Mouse (Mus musculus) bone marrow macrophage, adult 2 months (primary cell): Measurements from ENCODE around the gene a. TPM values are rescaled to one million over a fixed set of nuclear protein-coding genes. Genes with fewer than 3 reads are reported as not detected.
A peak's percentile ranks its signal among the peaks of the same experiment; 100 is the strongest.
"Not testable (repeated sequence)": the region's sequence is repeated elsewhere in the genome, so short reads cannot be mapped to it uniquely, and the experiment has no call there.

ENCODE experiments used
- H3K27ac ChIP-seq: 2 replicates; pipeline ENCODE4 v1.5.1; 2012; ENCODE audit warnings: low read depth, low read length; ENCODE audit not compliant: insufficient read depth
- H3K4me1 ChIP-seq: 2 replicates; pipeline ENCODE4 v1.6.1; 2012; ENCODE audit warnings: low read length; ENCODE audit not compliant: control insufficient read depth, insufficient read depth
- H3K4me3 ChIP-seq: 2 replicates; pipeline ENCODE4 v1.5.1; 2012; ENCODE audit warnings: mild to moderate bottlenecking, low read length, moderate library complexity; ENCODE audit not compliant: insufficient read depth
- CTCF ChIP-seq: IDR thresholded peaks from 2 replicates; pipeline ENCODE4 v1.5.1; 2012; ENCODE audit warnings: low read depth, mild to moderate bottlenecking, low read length, moderate library complexity
- POLR2A ChIP-seq: IDR thresholded peaks from 2 replicates; pipeline ENCODE4 v1.6.1; 2012; ENCODE audit warnings: mild to moderate bottlenecking, low read depth, low read length, borderline replicate concordance
- polyA plus RNA-seq: library from polyadenylated mRNA; stranded (reverse); fragments of >200 nt; gene quantifications from 2 replicates; pipeline ENCODE4 v1.2.4, GENCODE M21; 2012; ENCODE audit not compliant: missing spikeins, insufficient read depth, insufficient read length

Gene a
- polyA plus RNA-seq, 1 experiment, result not detected

DNA sequence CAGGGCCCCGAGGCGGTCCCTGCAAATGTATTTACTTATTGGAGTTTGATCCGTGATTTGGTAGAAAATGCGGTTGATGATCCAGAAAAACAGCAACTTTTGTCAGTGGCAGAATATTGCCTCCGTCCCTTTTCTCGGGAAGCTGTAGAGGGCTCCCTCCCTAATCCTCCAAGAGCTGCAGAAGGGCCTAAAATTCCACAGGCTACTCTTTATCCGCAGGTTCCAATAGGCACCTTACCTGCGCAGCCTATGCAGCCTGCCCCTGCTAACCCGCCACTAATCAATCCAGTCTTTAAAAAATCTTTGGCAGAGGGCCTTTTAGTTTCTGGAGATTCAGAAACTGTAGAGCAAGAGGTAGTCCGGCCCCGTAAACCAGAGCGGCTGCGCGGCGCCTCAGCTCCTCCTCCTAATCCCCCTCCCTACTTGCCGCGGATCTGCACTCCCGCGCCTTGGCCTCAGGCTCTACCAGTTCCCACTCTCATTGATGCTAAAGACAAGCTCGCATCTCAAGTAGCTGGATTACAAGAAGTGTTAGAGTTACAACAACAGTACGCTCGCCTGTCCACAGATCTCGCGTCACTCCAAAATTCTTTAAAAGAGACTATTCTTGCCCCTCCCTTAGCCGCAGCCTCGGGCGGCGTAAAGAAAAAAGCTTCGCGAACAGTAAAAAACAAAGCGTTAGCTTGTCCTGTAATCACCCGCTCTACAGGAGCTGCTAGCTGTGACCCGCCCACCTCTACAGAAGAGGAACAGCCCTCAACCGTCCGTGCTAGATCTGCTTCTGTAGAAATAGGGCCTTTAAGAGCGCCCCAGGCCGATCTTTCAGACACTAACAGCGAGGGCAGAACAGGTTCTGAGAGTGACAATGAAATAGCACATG lies 227.8 kb downstream of the a start:
- H3K4me1 ChIP-seq, result no peaks in the 10 kb centered on the region
- H3K27ac ChIP-seq, result no peak overlapping the region
- TF ChIP-seq POLR2A, result no peak
- TF ChIP-seq CTCF, result no peak
- peak overlapping the region; percentile 54 for H3K4me3 ChIP-seq

DNA sequence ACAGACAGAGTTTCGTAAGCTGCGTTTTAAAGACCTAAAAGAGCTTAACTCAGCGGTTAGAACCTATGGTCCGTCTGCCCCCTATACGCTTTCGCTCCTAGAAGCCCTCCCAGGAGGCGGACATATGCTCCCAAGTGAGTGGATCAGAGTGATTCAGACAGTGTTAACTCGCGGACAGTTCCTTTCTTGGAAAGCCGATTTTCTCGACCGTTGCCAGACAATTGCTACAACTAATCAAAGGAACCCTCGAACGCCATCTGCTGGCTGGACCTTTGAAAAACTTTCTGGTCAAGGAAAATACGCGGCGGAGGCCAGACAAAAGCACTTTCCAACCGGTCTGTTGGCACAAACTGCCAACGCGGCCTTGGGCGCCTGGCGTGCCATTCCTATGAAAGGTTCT lies 228.5 kb downstream of the a start:
- no peak overlapping the region for H3K27ac ChIP-seq

DNA sequence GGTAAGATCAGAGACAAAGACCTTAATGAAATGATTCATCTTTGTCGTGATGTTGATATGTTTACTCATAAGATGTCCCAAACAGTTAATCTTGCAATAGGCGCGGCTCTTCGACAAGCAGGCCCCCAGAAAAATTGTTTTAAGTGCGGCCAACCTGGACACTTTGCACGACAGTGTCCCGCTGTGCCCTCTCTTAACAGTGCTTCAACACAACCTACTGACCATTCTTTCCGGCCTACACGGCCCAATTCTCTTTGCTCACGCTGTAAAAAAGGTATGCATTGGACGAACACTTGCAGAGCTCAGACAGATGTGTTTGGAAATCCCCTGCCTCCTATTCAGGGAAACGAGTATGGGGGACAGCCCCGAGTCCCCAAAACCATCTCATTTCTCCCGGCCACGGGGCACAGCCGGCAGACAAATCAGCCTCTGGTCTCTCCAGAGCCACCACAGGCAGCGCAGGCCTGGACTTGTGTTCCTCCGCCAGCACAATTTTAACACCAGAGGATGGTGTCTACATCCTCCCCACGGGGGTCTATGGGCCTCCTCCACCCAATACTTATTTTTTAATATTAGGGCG lies 229.1 kb downstream of the a start:
- H3K4me3 ChIP-seq, H3K4me1 ChIP-seq, H3K27ac ChIP-seq: not testable (repeated sequence)

More for the DNA sequence above, 228.5 kb downstream of the a start:
- Histone ChIP-seq H3K4me1 (no peaks in the 10 kb centered on the region), H3K4me3 (peak overlapping the region; percentile 54)
- TF ChIP-seq CTCF (peak; percentile 22; the same call in 1 of the 2 replicates), POLR2A (no peak)

DNA sequence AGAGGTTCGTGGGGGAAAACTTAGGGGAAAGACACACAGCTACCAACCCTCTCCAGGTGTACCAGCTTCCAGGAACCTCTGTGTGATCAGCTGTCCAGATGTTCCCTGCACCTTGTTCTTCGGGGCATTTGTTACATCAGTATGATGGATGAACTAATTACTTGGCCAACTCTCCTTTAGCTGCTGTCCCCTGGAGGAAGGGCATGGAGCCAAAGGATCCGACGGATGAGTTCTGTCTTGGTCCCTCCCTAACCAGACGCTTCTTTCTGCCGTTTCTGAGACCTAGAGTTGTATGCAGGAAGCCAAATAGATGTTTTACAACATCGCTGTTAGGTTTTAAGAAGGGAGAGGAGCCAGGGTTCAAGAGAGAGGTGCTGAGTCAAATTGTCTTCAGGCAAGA lies 239.6 kb downstream of the a start:
- TF ChIP-seq POLR2A (no peak), CTCF (no peak)
- H3K4me3 ChIP-seq, result no peak overlapping the region
- peaks cover 8% of the 10 kb centered on the region; the same call in 1 of the 2 replicates for H3K4me1 ChIP-seq
- no peak overlapping the region for H3K27ac ChIP-seq

DNA sequence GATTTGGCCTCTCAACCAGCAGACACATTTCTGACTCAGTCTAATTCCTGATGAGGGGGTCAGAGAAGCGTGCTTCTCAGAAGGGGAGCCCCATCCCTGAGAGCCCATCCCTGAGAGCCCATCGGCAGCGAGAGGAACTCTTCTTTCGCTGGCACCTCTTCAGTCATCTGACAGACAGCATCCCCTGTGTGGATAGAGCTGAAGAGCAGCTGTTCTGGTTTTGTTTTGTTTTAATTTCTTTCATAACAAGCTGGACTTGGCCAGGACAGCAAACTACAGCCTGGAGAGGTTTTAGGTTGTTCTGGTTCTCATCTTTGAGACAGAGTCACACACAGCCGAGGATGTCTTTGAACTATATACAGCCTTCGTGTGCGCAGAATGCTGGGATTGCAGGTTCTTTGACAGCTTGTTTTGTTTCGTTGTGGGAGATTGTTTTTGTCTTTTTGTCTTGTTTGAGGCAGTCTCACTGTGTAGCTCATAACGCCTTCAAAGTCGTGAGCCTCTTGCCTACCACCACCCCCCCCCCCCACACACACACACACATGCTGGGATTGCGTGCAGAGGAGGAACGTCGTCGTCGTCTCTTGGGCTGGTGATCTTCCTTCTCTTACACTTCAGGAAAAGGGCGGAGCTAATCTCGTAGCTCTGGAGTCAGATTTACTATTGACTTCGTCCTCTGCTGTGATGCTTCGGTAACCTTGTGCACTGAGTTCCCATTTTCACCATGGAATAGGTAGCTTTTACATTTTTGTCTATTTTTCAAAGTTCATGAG lies 241.9 kb downstream of the a start:
- TF ChIP-seq CTCF (no peak), POLR2A (no peak)
- H3K4me3 ChIP-seq, result peak overlapping the region; percentile 29
- H3K27ac ChIP-seq, result no peak overlapping the region
- peaks cover 8% of the 10 kb centered on the region; the same call in 1 of the 2 replicates for H3K4me1 ChIP-seq

GRCm38 (mm10) chr2:155039956-155040355 lies 248.8 kb downstream of the a start:
- no peak overlapping the region for H3K4me3 ChIP-seq
- H3K27ac ChIP-seq, result no peak overlapping the region
- peaks cover 7% of the 10 kb centered on the region for H3K4me1 ChIP-seq
- TF ChIP-seq CTCF (no peak), POLR2A (no peak)

DNA sequence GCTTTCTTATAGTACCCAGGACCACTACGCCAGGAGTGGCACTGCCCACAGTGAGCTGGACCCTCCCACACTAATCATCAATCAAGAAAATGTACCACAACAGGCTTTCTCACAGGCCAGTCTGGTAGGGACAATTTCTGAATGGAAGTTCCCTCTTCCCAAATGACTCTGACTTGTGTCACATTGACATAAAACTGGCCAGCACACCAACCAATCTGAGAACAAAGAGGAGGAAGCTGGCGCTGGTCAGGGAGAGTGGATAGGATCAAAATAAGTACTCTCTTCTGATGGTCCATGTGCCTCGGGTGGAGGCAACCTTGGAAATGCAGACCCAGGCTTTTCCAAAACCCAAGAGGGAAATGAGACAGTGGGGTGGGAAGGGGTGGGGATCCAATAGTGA lies 253.3 kb downstream of the a start:
- TF ChIP-seq CTCF (no peak), POLR2A (no peak)
- H3K4me1 ChIP-seq, result peaks cover 19% of the 10 kb centered on the region
- no peak overlapping the region for H3K27ac ChIP-seq
- H3K4me3 ChIP-seq, result no peak overlapping the region

- Histone ChIP-seq H3K4me1 (peaks cover 21% of the 10 kb centered on the region), H3K27ac (no peak overlapping the region), H3K4me3 (no peak overlapping the region)
- TF ChIP-seq CTCF, result no peak
- TF ChIP-seq POLR2A, result no peak
Measured at GRCm38 (mm10) chr2:155045075-155045474, 253.9 kb downstream of the a start.

DNA sequence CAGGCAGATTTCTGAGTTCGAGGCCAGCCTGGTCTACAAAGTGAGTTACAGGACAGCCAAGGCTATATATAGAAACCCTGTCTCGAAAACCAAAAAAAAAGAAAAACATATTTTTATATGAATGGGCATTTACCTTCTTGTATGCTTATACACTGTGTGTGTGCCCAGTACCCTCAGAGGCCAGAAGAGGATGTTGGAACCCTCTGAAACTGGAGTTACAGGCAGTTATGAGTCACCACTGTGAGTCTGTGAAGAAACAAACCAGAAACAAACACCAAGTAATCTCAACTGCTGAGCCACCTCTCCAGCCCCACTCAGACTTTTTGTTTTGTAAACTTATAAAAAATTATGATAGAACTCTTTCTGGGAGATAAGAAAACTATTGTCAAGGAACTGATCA lies 255.6 kb downstream of the a start:
- H3K4me1 ChIP-seq, result peaks cover 27% of the 10 kb centered on the region
- H3K4me3 ChIP-seq, result no peak overlapping the region
- TF ChIP-seq CTCF, result no peak
- no peak for TF ChIP-seq POLR2A
- H3K27ac ChIP-seq, result no peak overlapping the region

- Histone ChIP-seq H3K27ac (no peak overlapping the region), H3K4me1 (peaks cover 30% of the 10 kb centered on the region)
- no peak for TF ChIP-seq CTCF
- TF ChIP-seq POLR2A, result no peak
Measured at GRCm38 (mm10) chr2:155047452-155048178, 256.4 kb downstream of the a start.

More at GRCm38 (mm10) chr2:155047452-155048178, 256.4 kb downstream of the a start:
- no peak overlapping the region for H3K4me3 ChIP-seq
